Mouse (Mus musculus) bone marrow macrophage, adult 2 months (primary cell): ENCODE data around the gene Arid5b. TPM values are rescaled to one million over a fixed set of nuclear protein-coding genes. Genes with fewer than 3 reads are reported as not detected.

Source experiments
- H3K27ac ChIP-seq: 2 replicates; pipeline ENCODE4 v1.5.1; 2012; ENCODE audit warnings: low read depth, low read length; ENCODE audit not compliant: insufficient read depth
- H3K4me1 ChIP-seq: 2 replicates; pipeline ENCODE4 v1.6.1; 2012; ENCODE audit warnings: low read length; ENCODE audit not compliant: control insufficient read depth, insufficient read depth
- H3K4me3 ChIP-seq: 2 replicates; pipeline ENCODE4 v1.5.1; 2012; ENCODE audit warnings: mild to moderate bottlenecking, low read length, moderate library complexity; ENCODE audit not compliant: insufficient read depth
- CTCF ChIP-seq: IDR thresholded peaks from 2 replicates; pipeline ENCODE4 v1.5.1; 2012; ENCODE audit warnings: low read depth, mild to moderate bottlenecking, low read length, moderate library complexity
- POLR2A ChIP-seq: IDR thresholded peaks from 2 replicates; pipeline ENCODE4 v1.6.1; 2012; ENCODE audit warnings: mild to moderate bottlenecking, low read depth, low read length, borderline replicate concordance
- polyA plus RNA-seq: library from polyadenylated mRNA; stranded (reverse); fragments of >200 nt; gene quantifications from 2 replicates; pipeline ENCODE4 v1.2.4, GENCODE M21; 2012; ENCODE audit not compliant: missing spikeins, insufficient read depth, insufficient read length

Arid5b gene
- polyA plus RNA-seq, 1 experiment: 26.5 TPM

DNA sequence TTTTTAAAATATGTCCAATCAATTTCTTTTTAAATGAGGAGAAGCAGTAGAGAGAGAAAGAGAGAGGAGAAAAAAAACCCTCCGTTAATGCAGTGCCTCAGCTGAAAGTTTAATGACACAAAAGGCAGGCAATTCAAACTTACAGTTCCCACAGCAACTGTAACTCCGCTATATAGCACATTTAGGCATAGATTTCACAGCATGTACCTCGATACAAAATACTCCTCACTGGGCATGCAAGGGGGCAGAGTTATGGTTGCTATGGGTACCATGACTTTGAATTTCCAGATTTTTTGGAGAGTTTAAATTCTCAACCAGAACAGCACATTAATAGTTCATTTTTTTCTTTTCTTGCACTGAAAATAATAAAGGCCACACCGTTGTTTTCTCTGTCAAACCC is 10.9 kb upstream of the Arid5b start:
- no peaks in the 10 kb centered on the region for H3K4me1 ChIP-seq
- H3K27ac ChIP-seq: no peak overlapping the region
- TF ChIP-seq CTCF (no peak), POLR2A (no peak)
- H3K4me3 ChIP-seq: no peak overlapping the region

DNA sequence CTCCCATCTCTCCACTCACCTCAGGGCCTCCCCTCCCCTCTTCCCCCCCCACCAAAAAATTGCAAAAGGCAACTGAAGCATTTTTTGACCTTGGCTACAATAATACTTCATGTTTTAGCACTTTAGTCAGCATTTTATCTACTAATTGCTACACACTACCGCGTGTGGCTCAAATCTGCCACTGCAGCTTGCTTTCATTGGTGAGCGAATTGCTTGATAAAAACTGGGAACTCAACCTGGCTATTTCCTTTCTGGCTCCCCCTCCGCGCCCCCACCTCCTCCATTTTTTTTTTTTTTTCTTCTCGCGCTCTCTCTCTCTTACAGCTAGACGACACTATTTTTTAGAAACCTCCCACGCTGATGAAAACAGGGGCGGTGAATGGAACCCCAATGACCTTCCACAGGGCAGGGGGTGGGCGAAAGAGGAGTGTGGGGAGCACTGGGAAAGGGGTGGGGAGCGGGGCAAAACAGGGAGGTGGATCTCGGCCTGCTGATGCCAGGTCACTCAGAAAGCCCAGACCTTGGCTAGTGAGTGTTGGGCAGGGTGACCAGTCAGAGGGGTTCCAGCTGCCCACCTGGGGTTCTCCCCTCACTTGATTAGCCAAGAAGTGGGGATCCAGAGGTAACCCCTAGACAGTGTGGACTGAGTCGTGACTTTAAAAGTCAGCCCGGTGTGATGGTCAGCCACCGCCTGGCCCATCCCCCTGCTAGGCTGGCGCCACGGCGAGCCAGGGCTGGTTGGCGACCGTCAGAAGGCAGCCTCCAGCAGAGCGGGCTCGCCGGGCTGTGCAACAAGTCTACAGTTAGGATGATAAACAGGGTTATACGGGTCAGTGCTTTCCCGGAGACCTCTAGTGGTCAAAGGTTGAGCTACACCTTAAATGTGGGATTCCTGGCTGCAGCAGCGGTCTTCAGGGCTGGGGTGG is 4.2 kb upstream of the Arid5b start:
- Histone ChIP-seq H3K27ac (peak overlapping the region; percentile 91), H3K4me3 (peak overlapping the region; percentile 61), H3K4me1 (peaks cover 7% of the 10 kb centered on the region)
- TF ChIP-seq CTCF: peak; percentile 34; the same call in 1 of the 2 replicates
- no peak for TF ChIP-seq POLR2A

DNA sequence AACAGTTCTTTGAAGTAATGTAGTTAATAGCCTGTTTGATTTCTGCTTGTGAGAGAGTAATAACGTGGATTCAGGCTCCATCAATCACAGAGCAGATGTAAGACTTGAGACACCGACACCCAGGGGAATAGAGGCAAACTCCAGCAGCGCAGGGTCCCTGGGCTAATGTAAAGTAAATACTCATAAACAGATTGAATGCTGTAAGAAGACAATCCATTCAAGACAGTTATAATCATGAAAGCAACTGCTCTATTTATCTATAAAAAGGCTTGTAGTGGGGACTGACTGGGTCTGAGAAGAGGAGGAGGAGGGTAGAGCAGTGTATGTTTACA is 3.2 kb upstream of the Arid5b start:
- Histone ChIP-seq H3K27ac (peak overlapping the region; percentile 91), H3K4me3 (no peak overlapping the region), H3K4me1 (peaks cover 7% of the 10 kb centered on the region)
- TF ChIP-seq CTCF: no peak

DNA sequence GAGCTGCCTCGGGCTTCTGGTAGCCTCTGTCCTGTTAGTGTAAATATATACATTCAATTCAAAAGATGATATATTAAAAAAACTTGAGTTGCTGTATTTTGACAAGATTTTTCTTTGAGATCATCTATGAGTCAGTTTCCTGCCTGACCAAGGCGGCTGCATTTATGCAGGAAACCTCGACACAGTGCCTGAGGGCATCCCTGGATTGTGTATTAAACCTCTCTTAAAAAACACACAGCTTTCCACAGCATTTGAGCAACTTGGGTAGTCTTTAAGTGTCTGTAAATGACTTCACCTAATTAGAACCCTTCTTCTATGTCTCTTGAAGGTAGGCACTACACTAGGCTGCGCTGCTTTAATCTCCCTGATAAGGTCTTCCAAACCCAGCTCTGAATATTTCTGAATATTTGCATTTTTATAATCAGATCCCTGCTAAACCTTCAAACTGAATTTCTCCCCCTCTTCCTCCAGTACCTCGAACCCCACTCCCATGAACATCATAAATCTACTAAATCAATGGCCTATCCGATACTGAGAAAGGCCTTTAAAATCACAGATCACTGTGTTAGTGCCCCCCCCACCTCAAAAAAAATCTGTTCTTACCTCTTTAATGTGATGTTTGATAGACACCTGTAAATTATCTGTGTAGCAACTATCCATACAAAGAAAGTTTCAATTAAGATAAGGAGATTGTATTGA is 2.7 kb upstream of the Arid5b start:
- TF ChIP-seq POLR2A (no peak), CTCF (no peak)
- Histone ChIP-seq H3K27ac (peak overlapping the region; percentile 99), H3K4me1 (peaks cover 7% of the 10 kb centered on the region), H3K4me3 (no peak overlapping the region)

DNA sequence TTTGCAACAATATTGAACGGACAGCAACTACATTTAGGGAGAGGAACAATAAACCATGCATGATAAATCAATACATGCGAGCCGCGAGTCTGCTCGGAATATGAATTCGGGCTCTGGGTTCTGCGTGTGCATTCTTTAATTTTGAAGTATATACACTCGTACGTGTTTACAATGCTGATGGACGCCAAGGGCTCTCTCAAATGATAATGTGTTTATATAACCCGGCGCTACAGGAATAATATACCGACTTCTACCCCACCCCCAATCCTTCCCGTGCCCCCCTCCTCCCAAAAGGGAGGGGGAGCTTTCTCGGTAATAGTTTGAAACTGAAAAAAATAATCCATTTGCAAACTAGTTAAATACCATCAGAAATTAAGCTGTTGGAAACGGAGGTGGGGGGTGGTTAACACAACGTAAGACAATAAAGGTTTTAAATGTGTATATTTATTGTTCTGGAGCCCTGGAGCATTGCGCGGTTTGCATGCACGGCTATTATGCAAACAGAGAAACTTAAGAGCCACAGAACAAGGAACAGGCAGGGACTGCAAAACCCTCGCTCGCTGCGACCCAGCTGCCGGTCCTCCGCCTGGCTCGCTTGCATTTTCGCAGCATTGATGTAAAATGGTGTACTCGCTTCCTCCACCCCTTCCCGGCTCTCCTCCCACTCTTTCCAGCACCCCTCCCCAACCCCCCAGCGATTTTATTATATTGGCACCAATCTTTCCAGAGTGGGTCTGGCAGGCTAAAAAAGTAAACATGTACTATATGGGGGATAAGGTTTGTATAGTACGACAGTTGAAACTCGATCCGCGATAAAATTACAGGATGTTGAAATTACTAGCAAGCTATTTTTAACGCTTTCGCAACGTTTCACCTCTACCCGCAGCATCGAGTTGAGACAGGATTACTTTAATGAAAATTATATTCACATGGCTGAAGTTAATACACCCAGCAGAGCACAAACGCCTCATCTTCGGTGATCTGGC is 1.3 kb upstream of the Arid5b start:
- TF ChIP-seq CTCF (no peak), POLR2A (0 out of 2 replicates have a peak, but pooled peaks have one; percentile 40)
- Histone ChIP-seq H3K27ac (peak overlapping the region; percentile 99), H3K4me3 (peak overlapping the region; percentile 69), H3K4me1 (peaks cover 7% of the 10 kb centered on the region)

DNA sequence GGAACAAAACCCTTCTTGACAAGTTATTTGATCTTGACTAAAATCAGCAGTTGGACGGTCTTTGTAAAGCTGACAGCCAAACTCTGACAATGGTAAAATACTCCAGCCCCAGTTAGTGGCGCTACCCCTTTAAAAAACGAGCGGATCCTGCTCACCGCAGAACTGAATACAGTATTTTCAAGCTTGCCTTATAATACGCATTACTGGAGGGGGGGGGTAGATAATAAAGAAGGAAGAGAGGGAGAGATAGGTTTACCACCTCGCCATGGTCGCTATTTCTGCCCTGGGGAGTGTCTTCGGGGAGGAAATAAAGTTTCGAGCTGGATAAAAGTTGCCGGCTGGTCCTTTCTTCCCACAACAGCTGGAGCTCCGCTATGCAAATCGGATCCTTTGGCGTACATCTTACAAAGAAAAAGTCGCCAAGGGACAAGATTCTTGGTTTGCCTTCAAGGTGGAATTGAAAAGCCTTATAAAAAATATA is 829 bp downstream of the Arid5b start:
- Histone ChIP-seq H3K4me3 (peak overlapping the region; percentile 96), H3K27ac (peak overlapping the region; percentile 96), H3K4me1 (peaks cover 17% of the 10 kb centered on the region)
- TF ChIP-seq POLR2A: no peak
- TF ChIP-seq CTCF: no peak

DNA sequence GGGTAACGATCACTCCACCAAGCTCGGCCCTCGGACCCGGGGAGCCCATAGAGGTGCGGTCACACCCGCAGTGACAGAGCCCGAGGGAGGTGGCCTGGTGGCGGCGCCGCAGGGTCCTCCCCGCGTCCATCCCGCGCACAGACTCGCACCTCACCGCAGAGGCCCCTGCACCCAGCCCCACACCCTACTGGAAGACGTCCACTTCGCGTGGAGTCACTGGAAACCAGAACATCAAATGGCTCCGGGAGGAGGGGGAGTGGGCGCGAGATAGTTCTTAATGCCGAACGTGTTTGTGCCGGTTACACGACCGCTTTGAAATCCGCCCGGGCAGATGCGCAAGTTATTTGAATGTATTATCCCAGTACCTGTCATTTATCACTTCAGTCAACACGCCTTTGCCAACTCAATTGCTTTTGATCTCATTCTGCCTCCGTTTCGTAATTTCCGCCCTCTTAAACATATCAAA is 1.5 kb downstream of the Arid5b start:
- no peak for TF ChIP-seq POLR2A
- no peak for TF ChIP-seq CTCF
- H3K27ac ChIP-seq: peak overlapping the region; percentile 96
- H3K4me1 ChIP-seq: peaks cover 17% of the 10 kb centered on the region
- peak overlapping the region; percentile 96 for H3K4me3 ChIP-seq

DNA sequence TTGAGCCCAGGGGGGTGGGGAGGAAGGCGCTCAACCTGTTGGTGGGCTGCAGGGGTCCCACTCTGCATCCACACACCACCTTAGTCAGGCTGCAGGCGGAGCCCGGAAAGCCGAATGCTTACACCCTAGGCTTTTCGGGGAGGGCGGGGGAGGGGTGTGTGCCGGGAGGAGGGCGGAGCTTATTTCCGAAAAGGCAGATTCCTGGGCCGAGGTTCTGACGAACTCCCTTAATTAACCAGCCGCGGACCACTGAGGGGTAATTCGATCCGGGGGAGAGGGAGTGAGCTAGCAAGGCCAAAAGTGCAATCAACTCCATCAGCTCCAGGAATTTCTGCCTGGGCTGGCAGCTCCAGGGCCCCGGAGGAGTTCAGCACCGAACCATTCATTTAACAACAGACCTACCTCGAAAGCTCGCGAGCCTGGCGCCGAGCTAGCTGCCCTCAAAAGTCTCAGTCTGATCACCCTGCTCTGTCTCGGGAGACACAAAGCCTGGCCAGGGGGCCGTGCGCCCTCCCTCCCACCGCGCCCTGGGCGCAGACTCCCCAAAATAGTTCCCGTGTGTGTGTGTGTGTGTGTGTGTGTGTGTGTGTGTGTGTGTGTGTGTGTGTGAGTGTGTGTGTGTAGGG is 2.1 kb downstream of the Arid5b start:
- Histone ChIP-seq H3K4me1 (peaks cover 13% of the 10 kb centered on the region), H3K4me3 (peak overlapping the region; percentile 96), H3K27ac (peak overlapping the region; percentile 96)
- no peak for TF ChIP-seq CTCF
- peak; percentile 34; the same call in 1 of the 2 replicates for TF ChIP-seq POLR2A
